Mouse (Mus musculus) thymus, adult 2 months (tissue): ENCODE data around the gene Tyw3.

Experiments used
- CTCF ChIP-seq: fragments of 200-500 bp; IDR thresholded peaks from 2 replicates; pipeline ENCODE4 v1.5.1; 2012; ENCODE audit warnings: mild to moderate bottlenecking, control low read depth, low read length, moderate library complexity, borderline replicate concordance; ENCODE audit not compliant: control insufficient read depth, poor library complexity, insufficient read depth; ENCODE audit errors: extremely low read depth
- POLR2A ChIP-seq: fragments of 200-500 bp; IDR thresholded peaks from 2 replicates; pipeline ENCODE4 v1.6.1; 2012; ENCODE audit warnings: mild to moderate bottlenecking, low read length, control low read depth, moderate library complexity; ENCODE audit not compliant: control insufficient read depth, poor library complexity, insufficient read depth; ENCODE audit errors: extremely low read depth

DNA sequence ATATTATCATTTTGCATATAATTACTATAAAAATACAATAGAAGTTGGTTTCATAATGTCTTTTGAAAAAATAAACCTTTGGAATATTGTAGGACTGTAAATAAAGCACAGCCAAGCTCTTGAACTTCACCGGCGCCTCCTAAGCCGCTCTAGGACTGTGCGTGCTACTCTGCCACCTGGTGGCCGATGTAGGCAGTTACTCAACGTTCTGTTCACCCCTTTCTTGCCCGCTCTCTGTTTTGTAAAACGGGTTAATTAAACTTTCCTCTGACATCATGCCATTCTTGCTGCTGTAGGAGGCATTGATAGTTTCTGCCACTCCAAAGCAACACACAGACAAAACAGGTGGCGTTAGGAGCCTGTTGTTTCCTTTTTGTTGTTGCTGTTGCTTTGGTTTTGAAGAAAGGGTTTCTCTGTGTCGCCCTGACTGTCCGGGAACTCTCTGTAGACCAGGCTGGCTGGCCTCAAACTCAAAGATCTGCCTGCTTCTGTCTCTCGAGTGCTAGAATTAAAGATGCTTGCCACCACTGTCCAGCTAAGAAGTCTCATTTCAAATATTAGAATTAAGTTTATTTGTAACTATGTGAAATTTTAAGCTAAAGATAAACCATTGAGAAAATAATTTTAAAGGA, 24.4 kb downstream of the Tyw3 start:
- peak; percentile 83; the same call in 1 of the 2 replicates for TF ChIP-seq CTCF
- TF ChIP-seq POLR2A: no peak
